Mouse (Mus musculus): Measurements from ENCODE around the gene Shisal1. TPM values are rescaled to one million over a fixed set of nuclear protein-coding genes. Genes with fewer than 3 reads are reported as not detected.

Gene Shisal1
- polyA plus RNA-seq, 1 experiment from 2014 or later: 2.6 TPM

DNA sequence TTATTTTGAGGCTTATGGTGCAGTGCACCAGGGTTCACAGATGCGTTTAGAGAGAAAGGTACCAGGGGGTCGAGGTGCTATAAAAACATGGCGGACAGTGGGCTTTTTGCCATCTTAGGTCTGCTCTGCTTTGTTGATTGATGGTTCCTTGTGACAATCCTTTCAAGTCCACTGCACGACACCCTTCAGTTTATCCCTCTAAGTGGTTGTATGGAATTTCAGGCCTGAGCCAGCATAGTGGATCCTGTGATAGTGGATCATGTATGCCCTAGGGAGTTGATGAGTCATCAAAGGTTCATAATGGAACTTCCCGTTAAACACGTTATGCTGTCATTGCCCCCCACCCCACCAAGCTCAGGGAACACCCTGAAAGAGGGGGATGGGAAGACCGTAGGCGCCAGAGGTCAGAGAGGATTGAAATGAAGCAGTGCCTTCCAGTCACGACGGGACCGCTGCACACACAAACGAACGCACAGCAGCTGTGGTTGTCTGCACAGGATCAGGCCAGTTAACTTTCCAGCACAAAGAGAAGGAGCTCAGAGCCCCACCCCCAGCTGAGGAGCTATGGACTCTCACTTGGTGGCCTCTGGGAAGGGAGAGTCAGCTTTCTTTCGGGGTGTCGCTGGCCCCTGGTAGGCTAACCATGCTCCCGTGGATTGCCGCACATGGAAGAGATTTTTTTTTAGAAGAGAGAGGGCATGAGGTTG, 81.1 kb downstream of the Shisal1 start:
- 67% methylated on average over 17 of the region's 17 CpGs for WGBS

DNA sequence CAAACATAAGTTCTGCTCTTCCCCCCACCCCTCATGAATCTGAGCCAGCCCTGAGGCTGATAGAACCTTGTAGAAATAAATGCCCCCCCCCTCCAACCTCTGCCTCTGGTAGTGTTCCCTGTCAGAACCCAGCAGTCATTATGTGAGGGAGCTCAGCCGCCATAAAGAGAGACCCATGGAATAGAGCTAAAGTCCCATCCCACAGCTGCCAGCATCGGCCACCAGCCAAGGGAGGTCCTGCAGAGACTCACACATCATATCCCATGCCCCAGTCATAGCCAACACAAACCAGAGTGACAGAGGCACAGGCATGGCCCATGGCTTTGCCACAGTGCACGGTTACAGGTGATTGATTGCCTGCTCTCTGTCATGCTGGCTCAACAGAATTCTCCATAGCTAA, 82.2 kb downstream of the Shisal1 start:
- Histone ChIP-seq H3K4me3 (ENCODE audit: low read depth, low read length) (no peak overlapping the region), H3K27ac (replicated peaks; ENCODE audit: low read depth, low read length) (no peak overlapping the region), H3K36me3 (replicated peaks; ENCODE audit: control insufficient read depth, insufficient read depth, low read depth, low read length) (no peaks in the 10 kb centered on the region), H3K4me1 (ENCODE audit: control insufficient read depth, insufficient read depth, low read length) (no peaks in the 10 kb centered on the region), H3K4me2 (ENCODE audit: low read depth, low read length) (no peak overlapping the region), H3K27me3 (ENCODE audit: control insufficient read depth, insufficient read depth, low read length) (no peaks in the 10 kb centered on the region), H3K9ac (replicated peaks; ENCODE audit: low read length) (no peak overlapping the region), H3K9me3 (replicated peaks; ENCODE audit: control insufficient read depth, low read length) (no peaks in the 10 kb centered on the region)
- DNase-seq (ENCODE audit: low spot score) (no peak), ATAC-seq (replicated peaks; ENCODE audit: insufficient number of reproducible peaks, low FRiP score, low TSS enrichment, low read depth) (no peak)
- 90% methylated on average over 3 of the region's 3 CpGs for WGBS

More for the DNA sequence above, 81.1 kb downstream of the Shisal1 start:
- Histone ChIP-seq H3K4me3 (ENCODE audit: low read depth, low read length) (no peak overlapping the region), H3K9me3 (replicated peaks; ENCODE audit: control insufficient read depth, low read length) (no peaks in the 10 kb centered on the region), H3K9ac (replicated peaks; ENCODE audit: low read length) (no peak overlapping the region), H3K27me3 (ENCODE audit: control insufficient read depth, insufficient read depth, low read length) (no peaks in the 10 kb centered on the region), H3K4me1 (ENCODE audit: control insufficient read depth, insufficient read depth, low read length) (no peaks in the 10 kb centered on the region), H3K4me2 (ENCODE audit: low read depth, low read length) (no peak overlapping the region), H3K27ac (replicated peaks; ENCODE audit: low read depth, low read length) (no peak overlapping the region), H3K36me3 (replicated peaks; ENCODE audit: control insufficient read depth, insufficient read depth, low read depth, low read length) (no peaks in the 10 kb centered on the region)
- ATAC-seq (replicated peaks; ENCODE audit: insufficient number of reproducible peaks, low FRiP score, low TSS enrichment, low read depth) (no peak), DNase-seq (ENCODE audit: low spot score) (no peak)

DNA sequence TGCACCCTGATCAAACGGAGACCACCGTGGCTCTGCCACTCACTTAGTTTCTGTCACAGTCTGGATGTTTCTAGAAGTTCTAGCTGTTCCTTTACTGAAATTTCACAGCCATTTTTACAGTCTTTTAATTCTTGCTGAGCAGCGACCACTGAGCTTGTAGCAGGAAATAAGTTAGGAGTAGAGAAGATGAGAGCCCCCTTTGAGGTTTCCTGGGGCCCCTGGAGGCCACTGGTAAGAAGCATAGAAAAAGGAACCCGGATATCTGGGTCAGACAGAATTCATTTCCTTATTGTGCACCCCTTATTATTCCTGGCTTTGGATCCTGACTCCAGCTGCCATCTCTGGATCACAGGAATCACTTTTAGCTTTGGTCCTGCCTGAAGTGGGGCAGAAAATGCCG, 91.8 kb downstream of the Shisal1 start:
- no peaks in the 10 kb centered on the region for H3K27me3 ChIP-seq (ENCODE audit: control insufficient read depth, insufficient read depth, low read length)
- WGBS: 82% methylated on average over 5 of the region's 5 CpGs
- DNase-seq (ENCODE audit: low spot score) (no peak), ATAC-seq (replicated peaks; ENCODE audit: insufficient number of reproducible peaks, low FRiP score, low TSS enrichment, low read depth) (no peak)
- H3K4me2 ChIP-seq (ENCODE audit: low read depth, low read length): no peak overlapping the region
- no peak overlapping the region for H3K9ac ChIP-seq (replicated peaks; ENCODE audit: low read length)
- H3K36me3 ChIP-seq (replicated peaks; ENCODE audit: control insufficient read depth, insufficient read depth, low read depth, low read length): no peaks in the 10 kb centered on the region
- H3K27ac ChIP-seq (replicated peaks; ENCODE audit: low read depth, low read length): no peak overlapping the region
- no peaks in the 10 kb centered on the region for H3K9me3 ChIP-seq (replicated peaks; ENCODE audit: control insufficient read depth, low read length)
- H3K4me3 ChIP-seq (ENCODE audit: low read depth, low read length): no peak overlapping the region
- H3K4me1 ChIP-seq (ENCODE audit: control insufficient read depth, insufficient read depth, low read length): no peaks in the 10 kb centered on the region

DNA sequence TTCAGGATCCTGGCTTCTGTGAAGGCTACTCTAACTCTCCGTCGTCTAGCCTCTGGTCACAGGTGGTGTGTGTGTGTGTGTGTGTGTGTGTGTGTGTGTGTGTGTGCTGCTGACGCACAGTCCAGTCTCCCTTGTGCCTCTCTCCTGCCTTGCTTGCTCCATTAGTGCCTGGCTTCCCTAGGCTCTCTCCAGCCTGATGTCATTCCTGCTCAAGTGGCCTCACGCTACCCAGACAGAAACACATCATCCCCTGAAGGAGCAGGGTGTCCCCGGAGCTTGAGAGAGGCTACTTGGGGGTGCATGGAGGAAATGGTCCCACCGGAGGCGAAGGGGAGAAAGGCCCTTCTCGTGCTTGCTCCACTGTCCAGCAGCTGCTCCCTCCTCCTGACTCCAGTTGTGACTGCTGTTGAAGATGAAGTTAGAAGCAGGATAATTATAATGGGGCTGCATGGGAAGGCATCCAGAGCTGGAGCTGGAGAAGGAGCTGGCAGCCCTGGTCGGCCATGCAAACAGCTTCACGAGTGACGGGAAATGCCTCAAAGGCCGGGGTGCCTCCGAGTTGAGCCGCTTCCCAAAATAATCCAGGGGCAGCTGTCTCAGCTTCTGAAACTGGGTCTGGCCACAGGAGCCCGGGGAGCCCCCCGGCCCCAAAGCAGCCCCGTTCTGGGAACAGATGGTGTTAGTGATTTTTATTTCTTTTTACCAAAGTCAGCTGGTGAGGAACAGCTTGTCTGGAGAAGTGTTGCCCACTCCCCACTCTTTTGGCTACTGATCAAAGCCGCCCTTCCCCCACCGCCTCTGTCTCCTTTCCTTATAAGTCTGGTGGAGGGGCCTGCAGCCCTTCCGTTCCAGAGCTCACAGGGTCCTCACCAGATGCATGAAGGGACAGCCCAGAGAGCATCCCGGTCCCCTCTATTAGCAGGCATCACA, 94.7 kb downstream of the Shisal1 start:
- Histone ChIP-seq H3K36me3 (replicated peaks; ENCODE audit: control insufficient read depth, insufficient read depth, low read depth, low read length) (no peaks in the 10 kb centered on the region), H3K9ac (replicated peaks; ENCODE audit: low read length) (no peak overlapping the region), H3K27ac (replicated peaks; ENCODE audit: low read depth, low read length) (no peak overlapping the region), H3K27me3 (ENCODE audit: control insufficient read depth, insufficient read depth, low read length) (no peaks in the 10 kb centered on the region), H3K9me3 (replicated peaks; ENCODE audit: control insufficient read depth, low read length) (no peaks in the 10 kb centered on the region), H3K4me2 (ENCODE audit: low read depth, low read length) (no peak overlapping the region), H3K4me3 (ENCODE audit: low read depth, low read length) (no peak overlapping the region), H3K4me1 (ENCODE audit: control insufficient read depth, insufficient read depth, low read length) (no peaks in the 10 kb centered on the region)
- ATAC-seq (replicated peaks; ENCODE audit: insufficient number of reproducible peaks, low FRiP score, low TSS enrichment, low read depth): no peak
- DNase-seq (ENCODE audit: low spot score): no peak
- WGBS: 69% methylated on average over 21 of the region's 21 CpGs

DNA sequence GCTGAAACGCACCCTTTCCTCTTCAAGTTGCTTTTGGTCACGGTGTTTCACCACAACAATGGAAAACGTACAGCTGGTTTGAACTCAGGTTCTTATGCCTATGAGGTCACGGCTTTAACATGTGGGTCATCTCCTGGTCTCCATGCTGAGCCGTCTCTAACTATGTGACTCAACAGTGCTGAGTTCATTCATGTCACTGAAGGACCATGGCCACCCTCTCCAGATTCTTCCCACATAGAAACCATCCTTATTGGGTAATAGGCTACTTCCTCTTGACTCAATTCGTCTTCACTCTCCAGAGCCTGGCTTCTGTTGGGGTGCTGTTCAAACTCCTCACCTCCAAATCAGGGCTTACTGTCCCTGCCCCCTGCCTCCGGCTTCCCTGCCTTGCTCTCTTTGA, 95.6 kb downstream of the Shisal1 start:
- Histone ChIP-seq H3K27me3 (ENCODE audit: control insufficient read depth, insufficient read depth, low read length) (no peaks in the 10 kb centered on the region), H3K9me3 (replicated peaks; ENCODE audit: control insufficient read depth, low read length) (no peaks in the 10 kb centered on the region), H3K4me1 (ENCODE audit: control insufficient read depth, insufficient read depth, low read length) (no peaks in the 10 kb centered on the region), H3K36me3 (replicated peaks; ENCODE audit: control insufficient read depth, insufficient read depth, low read depth, low read length) (no peaks in the 10 kb centered on the region), H3K4me2 (ENCODE audit: low read depth, low read length) (no peak overlapping the region), H3K9ac (replicated peaks; ENCODE audit: low read length) (no peak overlapping the region), H3K4me3 (ENCODE audit: low read depth, low read length) (no peak overlapping the region), H3K27ac (replicated peaks; ENCODE audit: low read depth, low read length) (no peak overlapping the region)
- WGBS: 91% methylated on average over 7 of the region's 7 CpGs
- ATAC-seq (replicated peaks; ENCODE audit: insufficient number of reproducible peaks, low FRiP score, low TSS enrichment, low read depth) (no peak), DNase-seq (ENCODE audit: low spot score) (no peak)

DNA sequence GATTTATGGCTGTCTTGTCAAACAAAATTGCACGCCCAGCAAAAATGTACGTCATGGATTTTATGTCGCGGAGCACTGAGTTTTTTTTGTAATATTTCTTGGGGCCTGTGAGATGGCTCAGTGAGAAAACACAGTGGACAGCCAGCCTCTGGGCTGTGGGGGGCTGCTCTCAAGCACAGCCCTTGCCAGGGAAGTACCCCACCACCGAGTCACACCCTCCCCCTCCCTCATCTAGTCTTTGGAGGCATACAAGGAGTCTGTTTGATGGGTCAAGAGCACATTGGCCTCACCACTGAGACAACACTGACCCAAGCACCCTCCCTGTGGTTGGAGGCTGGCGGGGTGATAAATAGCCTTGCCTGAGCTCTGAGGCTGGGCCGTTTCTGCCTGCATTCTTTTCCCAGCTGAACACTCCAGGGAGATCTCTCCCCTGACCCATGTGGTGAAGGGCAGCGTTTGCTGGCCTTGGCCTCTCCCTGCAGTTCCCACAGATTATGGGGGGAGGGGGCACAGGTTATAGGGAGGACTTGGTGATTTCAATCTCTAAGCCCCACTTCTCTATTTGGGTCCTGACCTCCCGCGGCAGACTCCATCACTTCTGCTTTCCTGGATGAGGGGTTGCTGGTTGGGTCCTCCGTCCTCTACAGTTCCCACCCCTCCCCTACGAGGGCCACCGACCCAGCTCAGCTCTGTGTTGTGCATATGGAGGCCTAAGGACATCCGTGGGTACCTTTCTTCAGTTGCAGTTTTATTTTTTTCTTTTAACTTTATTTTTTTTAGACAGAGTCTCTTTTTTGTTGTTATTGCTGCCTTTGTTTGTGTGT, 96.8 kb downstream of the Shisal1 start:
- Histone ChIP-seq H3K27me3 (ENCODE audit: control insufficient read depth, insufficient read depth, low read length) (no peaks in the 10 kb centered on the region), H3K9me3 (replicated peaks; ENCODE audit: control insufficient read depth, low read length) (no peaks in the 10 kb centered on the region), H3K27ac (replicated peaks; ENCODE audit: low read depth, low read length) (no peak overlapping the region), H3K36me3 (replicated peaks; ENCODE audit: control insufficient read depth, insufficient read depth, low read depth, low read length) (no peaks in the 10 kb centered on the region), H3K4me3 (ENCODE audit: low read depth, low read length) (no peak overlapping the region), H3K9ac (replicated peaks; ENCODE audit: low read length) (no peak overlapping the region), H3K4me1 (ENCODE audit: control insufficient read depth, insufficient read depth, low read length) (no peaks in the 10 kb centered on the region), H3K4me2 (ENCODE audit: low read depth, low read length) (no peak overlapping the region)
- WGBS: 62% methylated on average over 14 of the region's 14 CpGs
- no peak for DNase-seq (ENCODE audit: low spot score)
- ATAC-seq (replicated peaks; ENCODE audit: insufficient number of reproducible peaks, low FRiP score, low TSS enrichment, low read depth): no peak

DNA sequence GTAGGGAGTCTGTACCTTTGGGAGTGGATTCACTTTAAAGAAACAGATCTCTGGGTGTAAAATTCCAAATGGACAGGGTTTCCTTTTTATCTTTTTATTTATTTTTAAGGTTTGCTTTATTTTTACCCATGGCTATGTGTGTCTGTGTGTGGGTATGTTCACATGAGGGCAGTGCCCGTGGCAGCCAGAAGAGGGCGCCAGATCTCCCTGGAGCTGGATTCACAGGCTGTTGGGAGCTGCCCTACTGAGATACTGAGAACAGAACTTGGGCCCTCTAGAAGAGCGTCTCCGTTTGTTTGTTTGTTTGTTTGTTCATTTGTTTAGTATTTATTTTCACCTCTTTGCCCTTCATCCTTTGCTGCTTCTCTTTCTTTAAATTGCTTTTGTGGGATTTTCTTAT, 98.1 kb downstream of the Shisal1 start:
- 91% methylated on average over 4 of the region's 4 CpGs for WGBS
- H3K4me2 ChIP-seq (ENCODE audit: low read depth, low read length): no peak overlapping the region
- H3K36me3 ChIP-seq (replicated peaks; ENCODE audit: control insufficient read depth, insufficient read depth, low read depth, low read length): no peaks in the 10 kb centered on the region
- no peak for DNase-seq (ENCODE audit: low spot score)
- ATAC-seq (replicated peaks; ENCODE audit: insufficient number of reproducible peaks, low FRiP score, low TSS enrichment, low read depth): no peak
- H3K27ac ChIP-seq (replicated peaks; ENCODE audit: low read depth, low read length): no peak overlapping the region
- H3K9ac ChIP-seq (replicated peaks; ENCODE audit: low read length): no peak overlapping the region
- no peaks in the 10 kb centered on the region for H3K9me3 ChIP-seq (replicated peaks; ENCODE audit: control insufficient read depth, low read length)
- H3K4me1 ChIP-seq (ENCODE audit: control insufficient read depth, insufficient read depth, low read length): no peaks in the 10 kb centered on the region
- H3K4me3 ChIP-seq (ENCODE audit: low read depth, low read length): no peak overlapping the region
- H3K27me3 ChIP-seq (ENCODE audit: control insufficient read depth, insufficient read depth, low read length): no peaks in the 10 kb centered on the region
